Mouse (Mus musculus) heart, adult 2 months (tissue): ENCODE data around the gene Dcp1a. TPM values are rescaled to one million over a fixed set of nuclear protein-coding genes. Genes with fewer than 3 reads are reported as not detected.

Source experiments
- DNase-seq, 2 experiments: peaks; one replicate each; pipeline ENCODE4 v3.0.0; 2021
- H3K27ac ChIP-seq: fragments of 200-600 bp; 2 replicates; pipeline ENCODE4 v1.8.1; 2022
- H3K27me3 ChIP-seq: fragments of 200-500 bp; 2 replicates; pipeline ENCODE4 v1.6.1; 2012; ENCODE audit warnings: mild to moderate bottlenecking, low read length, inconsistent platforms, mixed read lengths; ENCODE audit not compliant: control insufficient read depth, insufficient read depth
- H3K36me3 ChIP-seq: fragments of 200-500 bp; 2 replicates; pipeline ENCODE4 v1.6.1; 2012; ENCODE audit warnings: low read length, inconsistent platforms; ENCODE audit not compliant: control insufficient read depth, insufficient read depth
- H3K4me1 ChIP-seq: fragments of 200-500 bp; 2 replicates; pipeline ENCODE4 v1.6.1; 2011; ENCODE audit warnings: low read length; ENCODE audit not compliant: control insufficient read depth, insufficient read depth
- H3K4me3 ChIP-seq: fragments of 200-600 bp; 2 replicates; pipeline ENCODE4 v1.8.1; 2022
- H3K79me2 ChIP-seq: fragments of 200-500 bp; replicated peaks from 2 replicates; pipeline ENCODE4 v1.6.1; 2012; ENCODE audit warnings: mild to moderate bottlenecking, inconsistent platforms, low read length, moderate library complexity, mixed read lengths; ENCODE audit not compliant: control insufficient read depth, insufficient read depth
- H3K9ac ChIP-seq: fragments of 200-500 bp; 2 replicates; pipeline ENCODE4 v1.6.1; 2012; ENCODE audit warnings: low read depth, mild to moderate bottlenecking, control low read depth, inconsistent platforms, low read length, mixed read lengths
- CTCF ChIP-seq: fragments of 200-600 bp; IDR thresholded peaks from 2 replicates; pipeline ENCODE4 v1.8.1; 2022; ENCODE audit warnings: antibody characterized with exemption, mild to moderate bottlenecking, moderate library complexity
- EP300 ChIP-seq: fragments of 200-500 bp; IDR thresholded peaks from 2 replicates; pipeline ENCODE4 v1.6.1; 2011; ENCODE audit warnings: low read depth, low read length, control low read depth; ENCODE audit not compliant: insufficient read depth
- POLR2A ChIP-seq: fragments of 200-500 bp; IDR thresholded peaks from 2 replicates; pipeline ENCODE4 v1.6.1; 2011; ENCODE audit warnings: mild to moderate bottlenecking, low read depth, low read length, control low read depth; ENCODE audit not compliant: insufficient read depth
- WGBS: fragments of 180-500 bp; shearing (Covaris S2); methylation state at CpG from one replicate; pipeline ENCODE4 v1.1.7; 2018; 5-methylcytosine and 5-hydroxymethylcytosine counted together
- intact Hi-C: fragments of 180-260 bp; cut with DNase I; formaldehyde crosslinking; loops from one replicate; pipeline ENCODE4 v1.15.1; 2025
- polyA plus RNA-seq: library from polyadenylated mRNA; depleted of rRNA; stranded (reverse); fragments of >200 nt; gene quantifications from 2 replicates; pipeline ENCODE4 v1.2.3, GENCODE M21; 2012
- total RNA-seq, 2 experiments: library from RNA; stranded (reverse); gene quantifications; 2 replicates each; pipeline ENCODE4 v1.2.3; 2021

The Dcp1a gene
- total and polyA plus RNA-seq, 3 experiments = 9.8 to 15.4 (median 10.8) TPM

DNA sequence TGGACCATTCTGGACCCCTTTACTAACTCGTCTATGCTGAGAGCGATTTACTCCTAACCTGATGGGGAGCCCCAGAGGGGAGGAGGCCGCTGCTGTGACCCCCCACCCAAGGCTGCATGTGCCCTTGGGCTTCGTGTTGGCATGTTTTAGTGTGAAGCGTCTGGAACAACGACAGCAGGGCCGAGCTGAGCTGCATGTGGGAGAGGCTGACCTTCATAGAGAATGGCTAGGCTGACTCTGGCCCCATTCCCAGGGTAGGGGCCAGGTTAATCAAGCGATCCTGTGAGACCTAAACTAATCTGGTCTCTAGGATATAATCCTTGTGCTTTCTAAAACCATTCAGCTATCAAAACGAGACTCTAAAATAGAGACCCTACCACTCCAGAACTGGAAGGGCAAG is 78.4 kb downstream of the Dcp1a start:
- H3K27ac ChIP-seq = peak overlapping the region; percentile 20; the same call in 1 of the 2 replicates
- WGBS = 61% methylated on average over 9 of the region's 9 CpGs
- H3K9ac ChIP-seq = no peak overlapping the region
- H3K27me3 ChIP-seq = no peaks in the 10 kb centered on the region
- no peaks in the 10 kb centered on the region for H3K4me1 ChIP-seq
- TF ChIP-seq CTCF (no peak), POLR2A (no peak), EP300 (no peak)
- H3K79me2 ChIP-seq = no peaks in the 10 kb centered on the region
- peak in 1 of 2 experiments; percentile 17 for DNase-seq
- H3K36me3 ChIP-seq = peaks cover 3% of the 10 kb centered on the region; the same call in 1 of the 2 replicates
- no peak overlapping the region for H3K4me3 ChIP-seq
- intact Hi-C loops = no loop called here

DNA sequence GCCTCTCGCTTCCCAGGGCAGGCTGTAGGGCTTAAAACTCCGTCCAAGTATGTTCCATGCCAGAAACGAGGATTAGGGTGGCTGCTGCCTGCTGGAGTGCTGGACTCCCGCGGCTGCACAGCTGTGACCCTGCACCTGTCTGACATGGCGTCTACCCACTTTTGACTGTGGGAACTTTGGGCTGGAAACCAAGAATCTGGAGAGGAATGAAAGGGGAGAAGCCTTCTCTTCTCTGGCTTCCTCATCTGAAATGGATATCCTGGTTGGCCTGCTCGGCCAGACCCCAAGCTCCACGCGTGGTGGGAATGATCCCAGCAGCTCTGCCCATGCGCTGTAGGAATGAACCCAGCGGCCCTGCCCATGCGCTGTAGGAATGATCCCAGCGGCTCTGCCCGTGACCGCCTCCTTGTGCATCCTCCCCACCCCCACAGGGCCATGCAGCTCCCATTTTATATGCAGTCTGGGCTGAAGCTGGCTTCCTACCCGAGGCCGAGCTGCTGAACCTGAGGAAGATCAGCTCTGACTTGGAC is 80.1 kb downstream of the Dcp1a start:
- intact Hi-C loops = no loop called here
- H3K36me3 ChIP-seq = peaks cover 5% of the 10 kb centered on the region

DNA sequence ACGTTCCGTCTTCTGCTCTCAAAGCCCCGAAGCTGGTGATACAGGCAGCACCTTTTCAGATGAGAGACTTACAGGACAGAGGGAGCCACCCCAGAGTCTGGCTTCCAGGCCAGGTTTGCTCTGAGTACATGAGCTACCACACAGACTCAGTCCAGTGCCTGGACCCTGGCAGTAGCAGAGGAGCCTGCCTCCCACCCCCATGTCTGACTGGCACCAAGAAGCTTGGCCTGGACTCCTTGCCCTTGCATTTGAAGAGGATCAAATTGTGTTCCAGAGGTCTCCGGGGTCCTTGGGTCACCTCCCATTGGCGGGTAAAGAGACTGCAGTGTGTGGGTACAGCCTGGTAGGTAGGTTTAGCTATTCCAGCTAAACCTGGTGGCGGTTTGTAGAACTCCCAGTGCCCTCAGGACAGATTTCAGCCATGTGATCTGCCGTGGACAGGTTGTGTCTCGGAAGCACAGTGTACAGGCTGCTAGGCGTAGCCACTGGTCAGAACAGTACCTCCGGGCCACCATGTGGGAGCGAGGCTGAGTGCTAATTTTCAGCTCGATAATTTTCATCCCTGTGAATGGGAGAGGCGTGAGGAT is 81.6 kb downstream of the Dcp1a start:
- Histone ChIP-seq H3K27me3 (no peaks in the 10 kb centered on the region), H3K4me1 (peaks cover 3% of the 10 kb centered on the region; the same call in 1 of the 2 replicates), H3K36me3 (peaks cover 5% of the 10 kb centered on the region), H3K79me2 (no peaks in the 10 kb centered on the region), H3K9ac (no peak overlapping the region), H3K27ac (no peak overlapping the region), H3K4me3 (no peak overlapping the region)
- WGBS = 92% methylated on average over 13 of the region's 13 CpGs
- intact Hi-C loops = no loop called here
- no peak for DNase-seq
- TF ChIP-seq EP300 (no peak), CTCF (no peak), POLR2A (no peak)

More for the DNA sequence above, 80.1 kb downstream of the Dcp1a start:
- Histone ChIP-seq H3K79me2 (no peaks in the 10 kb centered on the region), H3K4me1 (0 out of 2 replicates have a peak, but pooled peaks cover 1% of the 10 kb centered on the region), H3K27ac (no peak overlapping the region), H3K4me3 (no peak overlapping the region), H3K27me3 (no peaks in the 10 kb centered on the region), H3K9ac (no peak overlapping the region)
- WGBS = 78% methylated on average over 17 of the region's 17 CpGs
- no peak for TF ChIP-seq CTCF
- TF ChIP-seq POLR2A = no peak
- TF ChIP-seq EP300 = no peak
- no peak for DNase-seq

DNA sequence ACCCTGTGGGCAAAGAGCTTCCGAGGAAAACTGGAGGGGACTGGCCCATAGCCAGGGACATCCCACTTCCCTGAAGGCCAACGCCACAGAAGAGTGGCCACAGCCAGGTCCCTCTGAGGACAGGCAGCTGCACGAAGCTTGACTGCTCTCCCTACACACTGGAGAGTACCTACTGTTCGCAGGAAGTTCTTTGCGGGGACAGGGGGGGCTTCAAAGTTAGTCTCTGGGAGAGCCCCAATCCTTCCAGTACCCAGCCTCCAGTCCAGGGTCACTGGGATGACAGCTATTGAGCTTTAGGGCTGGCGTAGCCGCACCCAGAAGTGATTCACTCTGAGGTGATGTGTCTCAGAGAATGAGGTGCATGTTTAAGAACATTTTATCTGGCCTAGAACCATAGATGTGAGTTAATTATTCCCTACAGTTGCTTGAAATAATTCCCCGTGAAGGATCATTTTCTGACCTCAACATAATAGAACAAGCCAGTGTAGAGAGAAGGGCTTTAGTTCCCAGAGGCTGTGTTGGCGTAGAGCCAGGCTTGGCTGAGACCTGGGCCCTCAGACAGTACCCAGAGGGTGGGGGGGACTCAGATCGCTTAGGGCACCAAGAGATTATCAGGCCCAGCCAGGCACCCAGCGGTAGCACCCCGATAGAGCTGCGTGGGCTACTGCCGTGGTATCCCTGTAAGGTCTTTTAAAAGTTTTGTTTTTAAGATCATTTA is 82.3 kb downstream of the Dcp1a start:
- Histone ChIP-seq H3K4me3 (no peak overlapping the region), H3K27me3 (no peaks in the 10 kb centered on the region), H3K79me2 (no peaks in the 10 kb centered on the region), H3K36me3 (peaks cover 7% of the 10 kb centered on the region), H3K9ac (no peak overlapping the region), H3K4me1 (peaks cover 3% of the 10 kb centered on the region; the same call in 1 of the 2 replicates), H3K27ac (no peak overlapping the region)
- 59% methylated on average over 14 of the region's 14 CpGs for WGBS
- peak in 1 of 2 experiments; percentile 49 for DNase-seq
- intact Hi-C loops = no loop called here
- TF ChIP-seq CTCF (no peak), EP300 (no peak), POLR2A (no peak)

DNA sequence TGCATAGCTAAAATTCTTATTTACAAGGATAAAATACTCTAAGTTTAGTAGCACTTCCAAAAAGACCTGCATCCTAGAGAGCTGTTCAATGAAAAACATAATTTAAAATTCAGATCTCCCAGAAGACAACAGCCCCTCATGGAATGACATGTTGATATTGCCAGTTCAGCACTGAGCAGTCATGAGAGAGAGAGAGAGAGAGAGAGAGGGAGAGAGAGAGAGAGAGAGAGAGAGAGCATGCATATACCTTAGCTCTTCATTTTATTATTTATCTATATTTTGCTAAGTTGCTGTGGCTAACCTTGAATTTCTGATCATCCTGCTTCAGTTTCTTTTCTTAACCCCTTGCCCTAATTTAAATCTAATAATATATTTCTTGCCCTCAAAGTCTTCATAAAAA is 83.0 kb downstream of the Dcp1a start:
- Histone ChIP-seq H3K27me3 (no peaks in the 10 kb centered on the region), H3K4me3 (no peak overlapping the region), H3K79me2 (no peaks in the 10 kb centered on the region), H3K9ac (no peak overlapping the region), H3K4me1 (peaks cover 3% of the 10 kb centered on the region; the same call in 1 of the 2 replicates), H3K27ac (no peak overlapping the region), H3K36me3 (peaks cover 7% of the 10 kb centered on the region)
- intact Hi-C loops = no loop called here
- TF ChIP-seq POLR2A (no peak), EP300 (no peak), CTCF (no peak)
- DNase-seq = no peak

DNA sequence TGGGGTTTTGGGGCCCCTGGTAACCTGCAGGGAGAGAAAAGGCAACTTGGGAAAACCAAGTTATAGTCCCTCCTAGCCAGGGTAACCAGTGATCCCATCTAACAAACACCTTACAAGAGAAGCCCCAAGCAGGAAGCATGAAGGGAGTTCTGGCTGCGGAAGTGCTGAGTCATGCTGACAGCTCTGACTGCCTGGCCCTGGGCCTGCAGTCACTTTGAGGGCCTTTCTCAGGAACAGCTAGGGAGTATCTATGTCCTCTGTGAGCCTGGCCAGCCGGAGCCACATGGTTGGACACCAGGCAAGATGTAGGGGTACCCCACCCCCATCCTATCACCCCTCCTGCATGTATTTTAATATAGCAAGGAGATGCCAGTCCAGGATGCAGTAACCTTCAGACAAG is 85.1 kb downstream of the Dcp1a start:
- 20% methylated on average over 2 of the region's 2 CpGs for WGBS
- Histone ChIP-seq H3K4me1 (peaks cover 3% of the 10 kb centered on the region; the same call in 1 of the 2 replicates), H3K79me2 (no peaks in the 10 kb centered on the region), H3K27ac (peak overlapping the region; percentile 68), H3K4me3 (no peak overlapping the region), H3K9ac (no peak overlapping the region), H3K36me3 (peaks cover 7% of the 10 kb centered on the region), H3K27me3 (no peaks in the 10 kb centered on the region)
- intact Hi-C loops = no loop called here
- TF ChIP-seq EP300 (peak; percentile 62; the same call in 1 of the 2 replicates), CTCF (no peak)
- peak; percentile 73 to 80 for DNase-seq
